13 mouse cellular contexts compared by ENCODE assay signal in the genomic region with DNA sequence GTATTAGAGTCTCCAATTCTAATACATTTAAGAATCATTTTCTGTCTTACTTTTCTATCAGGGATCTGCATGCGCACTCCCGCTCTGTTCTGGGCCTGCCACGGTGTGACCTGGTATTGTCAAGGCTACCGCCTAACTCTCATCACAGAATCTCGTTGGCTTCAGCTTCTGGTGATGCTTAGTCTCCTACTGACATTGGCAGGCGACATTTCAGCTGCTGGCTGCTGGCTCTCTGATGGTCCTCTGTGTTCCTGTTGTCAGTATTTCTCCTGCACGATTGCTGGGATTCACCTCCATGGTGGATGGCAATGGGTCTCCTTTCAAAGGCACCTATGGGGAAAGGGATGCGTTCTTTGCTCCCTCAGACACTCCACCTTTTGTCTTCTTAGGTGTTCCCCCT.
"Had no signal": no experiment of that assay in that cellular context is flagged by ENCODE, and none has a peak within 500 bp of the region (broad histone marks: within the 10 kb centered on the region; RNA-seq: fewer than 3 reads in every experiment).

No protein-coding gene starts in this region.

- ATAC-seq: lung, postnatal 0 days had no signal

- DNase-seq: kidney, adult 18-20 months; kidney, postnatal 10 days; kidney, postnatal 4 days; lung, adult 2 months; right cerebral cortex, postnatal 14 days; thymus, postnatal 36 days had no signal

- H3K4me3 ChIP-seq: limb, embryonic 10.5 days; liver, embryonic 15.5 days; midbrain, embryonic 12.5 days; myocyte; neural tube, embryonic 12.5 days had no signal

- H3K27ac ChIP-seq: limb, embryonic 10.5 days; liver, embryonic 15.5 days; midbrain, embryonic 12.5 days; neural tube, embryonic 12.5 days had no signal

- H3K9ac ChIP-seq: liver, embryonic 15.5 days; midbrain, embryonic 12.5 days; neural tube, embryonic 12.5 days had no signal

- H3K4me2 ChIP-seq: liver, embryonic 11.5 days; liver, embryonic 15.5 days; midbrain, embryonic 12.5 days; neural tube, embryonic 12.5 days had no signal

- H3K36me3 ChIP-seq: limb, embryonic 10.5 days; liver, embryonic 15.5 days; midbrain, embryonic 12.5 days; neural tube, embryonic 12.5 days had no signal

- H3K4me1 ChIP-seq: liver, embryonic 15.5 days; midbrain, embryonic 12.5 days; neural tube, embryonic 12.5 days had no signal

- H3K27me3 ChIP-seq: liver, embryonic 15.5 days; midbrain, embryonic 12.5 days; neural tube, embryonic 12.5 days had no signal

- H3K9me3 ChIP-seq: limb, embryonic 10.5 days; liver, embryonic 15.5 days; midbrain, embryonic 12.5 days; neural tube, embryonic 12.5 days had no signal
